Comparison of ENCODE assay signal across 25 mouse cellular contexts in the genomic region with DNA sequence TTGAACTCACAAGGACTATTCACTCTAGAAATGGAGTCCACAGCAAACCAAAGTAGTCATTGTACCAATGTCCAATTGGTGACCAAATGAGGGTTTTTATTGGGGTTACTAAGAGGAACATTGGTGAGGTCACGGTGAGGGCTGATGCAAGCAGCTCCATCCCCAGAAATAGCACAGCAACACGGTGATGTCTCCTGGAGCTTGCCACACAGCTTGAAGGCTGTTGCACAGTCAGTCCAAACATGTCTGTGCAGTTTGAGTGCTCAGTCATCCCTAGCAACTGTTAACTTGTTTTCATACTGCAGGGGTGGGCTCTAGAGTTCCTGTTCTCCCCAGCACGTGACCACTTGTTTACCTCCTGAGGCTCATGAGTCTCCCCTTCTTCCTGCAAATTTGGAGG.
"Had no signal": no experiment of that assay in that cellular context is flagged by ENCODE, and none has a peak within 500 bp of the region (broad histone marks: within the 10 kb centered on the region; RNA-seq: fewer than 3 reads in every experiment).

No protein-coding gene starts in this region.

- H3K4me1 ChIP-seq: heart, embryonic 13.5 days; heart, embryonic 15.5 days; hindbrain, embryonic 10.5 days; hindbrain, embryonic 12.5 days; intestine, embryonic 15.5 days; limb, embryonic 13.5 days; limb, embryonic 15.5 days had no signal

- H3K4me3 ChIP-seq: heart, adult 2 months; heart, embryonic 13.5 days; heart, embryonic 15.5 days; hindbrain, embryonic 10.5 days; hindbrain, embryonic 12.5 days; intestine, embryonic 15.5 days; layer of hippocampus, adult 2 months; limb, embryonic 13.5 days; limb, embryonic 15.5 days; liver, embryonic 12.5 days had no signal

- DNase-seq: gastrocnemius, postnatal 14 days; gastrocnemius, postnatal 36 days; heart, adult 2 months; heart, postnatal 14 days; heart, postnatal 4 days; kidney, adult 18-20 months; kidney, adult 8-10 months; kidney, postnatal 10 days; kidney, postnatal 25 days; kidney, postnatal 4 days; left cerebral cortex, postnatal 4 days had no signal

- H3K27ac ChIP-seq: heart, adult 2 months; heart, embryonic 13.5 days; heart, embryonic 15.5 days; hindbrain, embryonic 10.5 days; hindbrain, embryonic 12.5 days; hindbrain, embryonic 14.5 days; intestine, embryonic 15.5 days; layer of hippocampus, adult 2 months; limb, embryonic 13.5 days; limb, embryonic 15.5 days; liver, embryonic 12.5 days had no signal

- H3K4me2 ChIP-seq: heart, embryonic 11.5 days; heart, embryonic 13.5 days; heart, embryonic 15.5 days; hindbrain, embryonic 12.5 days; hindbrain, embryonic 14.5 days; intestine, embryonic 15.5 days; limb, embryonic 13.5 days; limb, embryonic 15.5 days; liver, embryonic 12.5 days had no signal

- H3K27me3 ChIP-seq: heart, embryonic 13.5 days; heart, embryonic 15.5 days; hindbrain, embryonic 12.5 days; intestine, embryonic 15.5 days; limb, embryonic 13.5 days; limb, embryonic 15.5 days; liver, embryonic 12.5 days had no signal

- ATAC-seq: hindbrain, embryonic 16.5 days; inflammation-experienced regulatory T-cells, adult 6 months; intestine, embryonic 15.5 days; intestine, postnatal 0 days; liver, embryonic 12.5 days had no signal

- H3K9me3 ChIP-seq: heart, embryonic 13.5 days; heart, embryonic 15.5 days; hindbrain, embryonic 10.5 days; hindbrain, embryonic 12.5 days; intestine, embryonic 15.5 days; limb, embryonic 13.5 days; limb, embryonic 15.5 days; liver, embryonic 12.5 days had no signal

- H3K9ac ChIP-seq: heart, embryonic 13.5 days; heart, embryonic 15.5 days; hindbrain, embryonic 12.5 days; hindbrain, embryonic 14.5 days; intestine, embryonic 15.5 days; limb, embryonic 13.5 days; limb, embryonic 15.5 days; liver, embryonic 12.5 days had no signal
